Mouse (Mus musculus): Measurements from ENCODE around the gene Taar4. TPM values are rescaled to one million over a fixed set of nuclear protein-coding genes. Genes with fewer than 3 reads are reported as not detected.

Gene Taar4
- polyA plus RNA-seq (2015; fragmentation: Nextera tagmentation; extraction: Ambion mirVana), result not detected in 2 replicates

- H3K36me3 ChIP-seq, result no peaks in the 10 kb centered on the region
- H3K9me3 ChIP-seq (replicated peaks), result no peaks in the 10 kb centered on the region
- no peak within 1 kb of the TSS for H3K9ac ChIP-seq (replicated peaks)
- no peak within 1 kb of the TSS for H3K4me3 ChIP-seq (replicated peaks)
- no peak within 1 kb of the TSS for H3K4me2 ChIP-seq
- ATAC-seq (ENCODE audit: low FRiP score), result no peak
- WGBS, result 92% methylated on average over 13 of the region's 13 CpGs
- H3K27ac ChIP-seq (replicated peaks), result no peak within 1 kb of the TSS
- H3K27me3 ChIP-seq (replicated peaks), result no peaks in the 10 kb centered on the region
- no peaks in the 10 kb centered on the region for H3K4me1 ChIP-seq
Measured at GRCm38 (mm10) chr10:23960444-23960915, at the start of gene Taar4. Taar4 (plus strand) TSS chr10:23960494.

- 87% methylated on average over 4 of the region's 4 CpGs for WGBS
- no peak within 1 kb of the TSS for H3K27ac ChIP-seq (replicated peaks)
Measured at GRCm38 (mm10) chr10:23920056-23920455, 40.2 kb upstream of the Taar4 start, which contains the start of gene Taar1. Taar1 (plus strand) TSS chr10:23920356.

GRCm38 (mm10) chr10:23922468-23922867, 37.8 kb upstream of the Taar4 start:
- H3K4me3 ChIP-seq (replicated peaks), result no peak overlapping the region
- H3K27ac ChIP-seq (replicated peaks), result no peak overlapping the region
- ATAC-seq (ENCODE audit: low FRiP score), result no peak
- WGBS, result 60% methylated on average over 3 of the region's 3 CpGs
- H3K9ac ChIP-seq (replicated peaks), result no peak overlapping the region
- H3K36me3 ChIP-seq, result no peaks in the 10 kb centered on the region
- H3K27me3 ChIP-seq (replicated peaks), result no peaks in the 10 kb centered on the region
- H3K4me1 ChIP-seq, result no peaks in the 10 kb centered on the region
- no peaks in the 10 kb centered on the region for H3K9me3 ChIP-seq (replicated peaks)
- H3K4me2 ChIP-seq, result no peak overlapping the region

More at GRCm38 (mm10) chr10:23920056-23920455, 40.2 kb upstream of the Taar4 start, which contains the start of gene Taar1:
- H3K9ac ChIP-seq (replicated peaks), result no peak within 1 kb of the TSS
- no peaks in the 10 kb centered on the region for H3K4me1 ChIP-seq
- no peak for ATAC-seq (ENCODE audit: low FRiP score)
- H3K36me3 ChIP-seq, result no peaks in the 10 kb centered on the region
- no peak within 1 kb of the TSS for H3K4me2 ChIP-seq
- H3K4me3 ChIP-seq (replicated peaks), result no peak within 1 kb of the TSS
- H3K27me3 ChIP-seq (replicated peaks), result no peaks in the 10 kb centered on the region
- H3K9me3 ChIP-seq (replicated peaks), result no peaks in the 10 kb centered on the region

- Histone ChIP-seq H3K4me3 (replicated peaks) (no peak overlapping the region), H3K4me1 (no peaks in the 10 kb centered on the region), H3K27ac (replicated peaks) (no peak overlapping the region), H3K9ac (replicated peaks) (no peak overlapping the region), H3K36me3 (no peaks in the 10 kb centered on the region), H3K9me3 (replicated peaks) (no peaks in the 10 kb centered on the region), H3K27me3 (replicated peaks) (no peaks in the 10 kb centered on the region), H3K4me2 (no peak overlapping the region)
- no peak for ATAC-seq (ENCODE audit: low FRiP score)
- WGBS, result 84% methylated on average over 2 of the region's 2 CpGs
Measured at GRCm38 (mm10) chr10:23923941-23924340, 36.4 kb upstream of the Taar4 start.

GRCm38 (mm10) chr10:23937613-23938012, 22.7 kb upstream of the Taar4 start:
- no peak overlapping the region for H3K4me3 ChIP-seq (replicated peaks)
- no peak overlapping the region for H3K27ac ChIP-seq (replicated peaks)
- no peak for ATAC-seq (ENCODE audit: low FRiP score)
- H3K4me2 ChIP-seq, result peak overlapping the region; percentile 52; the same call in 1 of the 2 replicates
- no peaks in the 10 kb centered on the region for H3K36me3 ChIP-seq
- no peaks in the 10 kb centered on the region for H3K9me3 ChIP-seq (replicated peaks)
- H3K27me3 ChIP-seq (replicated peaks), result no peaks in the 10 kb centered on the region
- H3K9ac ChIP-seq (replicated peaks), result no peak overlapping the region
- no peaks in the 10 kb centered on the region for H3K4me1 ChIP-seq
- 17% methylated on average over 4 of the region's 4 CpGs for WGBS

GRCm38 (mm10) chr10:23938312-23938711, 22.0 kb upstream of the Taar4 start, which contains the start of gene Taar2:
Taar2 (plus strand) TSS chr10:23938572.
- Histone ChIP-seq H3K4me2 (peak within 1 kb of the TSS; percentile 52), H3K27ac (replicated peaks) (no peak within 1 kb of the TSS), H3K4me3 (replicated peaks) (peak within 1 kb of the TSS; percentile 22; the same call in 1 of the 2 replicates), H3K36me3 (no peaks in the 10 kb centered on the region), H3K9me3 (replicated peaks) (no peaks in the 10 kb centered on the region), H3K9ac (replicated peaks) (0 out of 2 replicates have a peak within 1 kb of the TSS, but pooled peaks have one; percentile 6), H3K27me3 (replicated peaks) (no peaks in the 10 kb centered on the region), H3K4me1 (no peaks in the 10 kb centered on the region)
- ATAC-seq (ENCODE audit: low FRiP score), result peak; percentile 60
- WGBS, result 18% methylated on average over 6 of the region's 6 CpGs

- no peaks in the 10 kb centered on the region for H3K36me3 ChIP-seq
- no peak for ATAC-seq (ENCODE audit: low FRiP score)
- no peak overlapping the region for H3K4me3 ChIP-seq (replicated peaks)
- no peak overlapping the region for H3K9ac ChIP-seq (replicated peaks)
- no peaks in the 10 kb centered on the region for H3K27me3 ChIP-seq (replicated peaks)
- WGBS, result 81% methylated on average over 5 of the region's 5 CpGs
- H3K4me2 ChIP-seq, result no peak overlapping the region
- no peaks in the 10 kb centered on the region for H3K4me1 ChIP-seq
- H3K9me3 ChIP-seq (replicated peaks), result no peaks in the 10 kb centered on the region
- no peak overlapping the region for H3K27ac ChIP-seq (replicated peaks)
Measured at GRCm38 (mm10) chr10:23942465-23942864, 17.8 kb upstream of the Taar4 start.

- no peaks in the 10 kb centered on the region for H3K36me3 ChIP-seq
- H3K4me3 ChIP-seq (replicated peaks), result no peak overlapping the region
- no peak overlapping the region for H3K4me2 ChIP-seq
- WGBS, result 76% methylated on average over 7 of the region's 7 CpGs
- H3K27ac ChIP-seq (replicated peaks), result no peak overlapping the region
- ATAC-seq (ENCODE audit: low FRiP score), result no peak
- no peak overlapping the region for H3K9ac ChIP-seq (replicated peaks)
- no peaks in the 10 kb centered on the region for H3K9me3 ChIP-seq (replicated peaks)
- H3K27me3 ChIP-seq (replicated peaks), result no peaks in the 10 kb centered on the region
- H3K4me1 ChIP-seq, result no peaks in the 10 kb centered on the region
Measured at GRCm38 (mm10) chr10:23948026-23948425, 12.3 kb upstream of the Taar4 start.

- Histone ChIP-seq H3K4me2 (no peak within 1 kb of the TSS), H3K9me3 (replicated peaks) (no peaks in the 10 kb centered on the region), H3K27me3 (replicated peaks) (no peaks in the 10 kb centered on the region), H3K4me3 (replicated peaks) (no peak within 1 kb of the TSS), H3K27ac (replicated peaks) (no peak within 1 kb of the TSS), H3K36me3 (no peaks in the 10 kb centered on the region), H3K4me1 (no peaks in the 10 kb centered on the region), H3K9ac (replicated peaks) (no peak within 1 kb of the TSS)
- 86% methylated on average over 16 of the region's 16 CpGs for WGBS
- ATAC-seq (ENCODE audit: low FRiP score), result no peak
Measured at GRCm38 (mm10) chr10:23949508-23950005, 10.7 kb upstream of the Taar4 start, which contains the start of gene Taar3. Taar3 (plus strand) TSS chr10:23949558.

GRCm38 (mm10) chr10:23951714-23952113, 8.6 kb upstream of the Taar4 start:
- Histone ChIP-seq H3K4me3 (replicated peaks) (no peak overlapping the region), H3K36me3 (no peaks in the 10 kb centered on the region), H3K4me1 (no peaks in the 10 kb centered on the region), H3K27me3 (replicated peaks) (no peaks in the 10 kb centered on the region), H3K27ac (replicated peaks) (no peak overlapping the region), H3K4me2 (no peak overlapping the region), H3K9ac (replicated peaks) (no peak overlapping the region), H3K9me3 (replicated peaks) (no peaks in the 10 kb centered on the region)
- 85% methylated on average over 6 of the region's 6 CpGs for WGBS
- no peak for ATAC-seq (ENCODE audit: low FRiP score)

GRCm38 (mm10) chr10:23959071-23959470, 1.2 kb upstream of the Taar4 start:
- no peaks in the 10 kb centered on the region for H3K9me3 ChIP-seq (replicated peaks)
- WGBS, result 76% methylated on average over 3 of the region's 3 CpGs
- H3K27me3 ChIP-seq (replicated peaks), result no peaks in the 10 kb centered on the region
- H3K4me2 ChIP-seq, result no peak overlapping the region
- no peak overlapping the region for H3K4me3 ChIP-seq (replicated peaks)
- no peaks in the 10 kb centered on the region for H3K36me3 ChIP-seq
- no peaks in the 10 kb centered on the region for H3K4me1 ChIP-seq
- H3K27ac ChIP-seq (replicated peaks), result no peak overlapping the region
- no peak overlapping the region for H3K9ac ChIP-seq (replicated peaks)
- no peak for ATAC-seq (ENCODE audit: low FRiP score)

GRCm38 (mm10) chr10:23963444-23963843, 3.1 kb downstream of the Taar4 start:
- no peak for ATAC-seq (ENCODE audit: low FRiP score)
- Histone ChIP-seq H3K9ac (replicated peaks) (no peak overlapping the region), H3K9me3 (replicated peaks) (no peaks in the 10 kb centered on the region), H3K4me1 (no peaks in the 10 kb centered on the region), H3K4me2 (no peak overlapping the region), H3K36me3 (no peaks in the 10 kb centered on the region), H3K27me3 (replicated peaks) (no peaks in the 10 kb centered on the region), H3K4me3 (replicated peaks) (no peak overlapping the region), H3K27ac (replicated peaks) (no peak overlapping the region)
- WGBS, result 55% methylated on average over 3 of the region's 3 CpGs

All from neural tube, embryonic 15.5 days (tissue).